Mouse (Mus musculus) liver, embryonic 14.5 days (tissue): ENCODE measurements around the gene Mamdc4.

Source experiments
- CTCF ChIP-seq: IDR thresholded peaks from 2 replicates; pipeline ENCODE4 v1.5.1; 2016; ENCODE audit warnings: antibody characterized with exemption, low read depth, control low read depth
- EP300 ChIP-seq: IDR thresholded peaks from 2 replicates; pipeline ENCODE4 v1.6.1; 2016; ENCODE audit warnings: antibody characterized with exemption, low read depth

GRCm38 (mm10) chr2:25583571-25583970, 8.9 kb upstream of the Mamdc4 start:
- TF ChIP-seq CTCF (no peak), EP300 (no peak)
